Mouse (Mus musculus) kidney, adult 2 months (tissue): ENCODE results near the gene Draxin.

Experiments used
- CTCF ChIP-seq: fragments of 200-500 bp; conservative IDR thresholded peaks from 2 replicates; pipeline ENCODE4 v1.5.1; 2011; ENCODE audit warnings: low read depth, mild to moderate bottlenecking, control low read depth, low read length, moderate library complexity, mixed read lengths; ENCODE audit not compliant: insufficient read depth, insufficient read length
- POLR2A ChIP-seq: fragments of 200-500 bp; IDR thresholded peaks from one replicate; pipeline ENCODE4 v1.6.1; 2011; ENCODE audit warnings: low read depth, low read length, control low read depth

DNA sequence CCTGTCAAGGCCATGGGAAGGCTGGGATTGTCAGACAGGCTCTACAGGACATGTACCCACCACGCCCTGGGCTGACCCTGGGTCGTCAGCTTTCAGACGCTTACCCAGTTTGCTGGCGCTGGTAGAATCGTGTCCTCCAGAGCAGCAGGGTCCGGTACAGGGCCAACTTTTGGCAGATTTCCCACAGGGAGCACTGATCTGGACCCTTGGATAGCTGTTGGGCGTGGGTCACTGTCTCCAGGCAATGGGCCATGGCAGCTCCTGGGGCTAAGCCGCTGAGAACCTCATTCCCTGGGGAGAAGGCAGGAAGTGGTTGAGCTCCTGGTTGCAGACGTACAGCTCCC, 64.1 kb downstream of the Draxin start:
- TF ChIP-seq CTCF (no peak), POLR2A (no peak)
